Mouse (Mus musculus) urinary bladder, postnatal 4 days (tissue): Measurements from ENCODE around the gene Eif1ad.

ENCODE experiments used
- DNase-seq, 2 experiments: peaks; one replicate each; pipeline ENCODE4 v3.0.0; 2021 to 2022; ENCODE audit warnings: low spot score in 2 of 2

The Eif1ad gene

DNA sequence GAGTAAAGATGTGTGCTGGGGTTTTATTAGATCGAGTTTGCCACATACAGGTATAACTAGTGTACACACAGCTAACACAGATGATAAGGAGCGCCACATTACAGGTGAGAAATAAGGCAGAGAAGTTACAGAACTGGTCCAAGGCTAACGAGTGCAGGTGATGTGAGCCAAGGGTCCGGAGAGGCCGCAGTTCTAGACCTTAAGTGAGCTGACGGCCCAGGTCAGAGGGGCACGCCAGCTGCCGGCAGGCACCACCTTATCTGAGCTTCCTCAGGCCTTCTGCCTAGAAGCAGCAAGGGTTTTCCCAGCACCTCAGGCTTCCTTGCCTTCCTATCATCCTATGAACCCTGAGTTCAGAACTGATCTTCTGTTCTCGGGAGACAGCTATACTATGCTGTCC is 53.1 kb downstream of the Eif1ad start:
- DNase-seq, result no peak

GRCm38 (mm10) chr19:5420579-5420978 is 54.0 kb downstream of the Eif1ad start:
- no peak for DNase-seq
